Mouse (Mus musculus) heart, adult 18-20 months (tissue): ENCODE data around the gene Tbc1d15. TPM values are rescaled to one million over a fixed set of nuclear protein-coding genes. Genes with fewer than 3 reads are reported as not detected.

Experiments
- DNase-seq, 2 experiments: peaks; one replicate each; pipeline ENCODE4 v3.0.0; 2021 to 2022; ENCODE audit warnings: mixed read lengths in 1 of 2
- total RNA-seq, 2 experiments: library from RNA; stranded (reverse); gene quantifications; 2 replicates each; pipeline ENCODE4 v1.2.3; 2021

Tbc1d15 gene
- total RNA-seq, 2 experiments from 2014 or later = 47.9 to 49.2 TPM

GRCm38 (mm10) chr10:115160289-115160688 lies 91.0 kb downstream of the Tbc1d15 start:
- DNase-seq = no peak

Other genes starting within 250 kb of the Tbc1d15 start
- not detected for gene Tph2, start 66.4 kb downstream of the Tbc1d15 start, total RNA-seq
- gene Rab21, start 64.1 kb upstream of the Tbc1d15 start, total RNA-seq = 10 to 100 TPM; 77.8 to 81.0 TPM
- 10 to 100 TPM; 11.2 to 16.9 TPM for gene Tmem19, start 111.0 kb upstream of the Tbc1d15 start, total RNA-seq
- 1 to 10 TPM; 8.7 to 9.3 TPM for gene Thap2, start 133.0 kb upstream of the Tbc1d15 start, total RNA-seq
- gene Zfc3h1, start 133.5 kb upstream of the Tbc1d15 start, total RNA-seq = 10 to 100 TPM; 10.7 to 12.8 TPM